Comparison of ENCODE assay signal across 19 mouse cellular contexts in the genomic region with DNA sequence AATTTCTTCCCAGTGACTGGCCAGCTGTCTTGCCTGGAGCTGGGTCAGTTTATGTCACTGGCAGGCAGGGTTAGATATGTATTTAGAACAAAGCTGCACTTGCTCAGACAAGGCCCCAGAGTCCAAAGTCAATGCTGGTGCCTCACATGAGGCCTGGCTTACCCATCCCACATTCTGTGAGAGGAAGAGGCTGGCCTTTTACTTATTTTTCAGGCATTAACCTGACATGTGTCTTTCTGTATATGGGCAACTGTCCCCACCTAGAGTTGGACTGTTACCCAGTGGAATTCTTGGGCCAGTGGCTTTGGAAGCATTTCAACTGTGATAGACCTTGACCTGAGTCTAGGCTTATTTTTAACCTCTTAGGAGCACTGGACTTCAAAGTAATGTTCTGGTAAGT. TPM values are rescaled to one million over a fixed set of nuclear protein-coding genes. Genes with fewer than 3 reads are reported as not detected.
DNase-seq lines count a peak whose midpoint lies in the region; ATAC-seq and TF ChIP-seq lines count a peak whose summit lies in the region.
"Had no signal": no experiment of that assay in that cellular context is flagged by ENCODE, and none has a peak within 500 bp of the region (broad histone marks: within the 10 kb centered on the region; RNA-seq: fewer than 3 reads in every experiment).

No protein-coding gene starts in this region.

- TF ChIP-seq CTCF in hindbrain, postnatal 0 days (IDR thresholded peaks at IDR 0.05; ENCODE audit: low read depth): no peak

- no peaks in the 10 kb centered on the region for H3K9me3 ChIP-seq in hindbrain, embryonic 10.5 days
- H3K9me3 ChIP-seq in hindbrain, postnatal 0 days (ENCODE audit: low read length): no peaks in the 10 kb centered on the region
- H3K9me3 ChIP-seq in kidney, embryonic 16.5 days (ENCODE audit: low read length): no peaks in the 10 kb centered on the region
- H3K9me3 ChIP-seq in forebrain, embryonic 16.5 days (ENCODE audit: control insufficient read depth, low read length): no peaks in the 10 kb centered on the region
- H3K9me3 ChIP-seq: embryonic facial prominence, embryonic 15.5 days; forebrain, embryonic 15.5 days; neural tube, embryonic 15.5 days had no signal

- no peak overlapping the region for H3K9ac ChIP-seq in hindbrain, postnatal 0 days (replicated peaks; ENCODE audit: low read length)
- no peak overlapping the region for H3K9ac ChIP-seq in kidney, embryonic 16.5 days (replicated peaks; ENCODE audit: low read length)
- H3K9ac ChIP-seq in forebrain, embryonic 16.5 days (replicated peaks; ENCODE audit: low read depth, low read length): no peak overlapping the region
- H3K9ac ChIP-seq: embryonic facial prominence, embryonic 15.5 days; forebrain, embryonic 15.5 days; lung, embryonic 14.5 days; neural tube, embryonic 15.5 days had no signal

- peaks cover 34% of the 10 kb centered on the region for H3K27me3 ChIP-seq in hindbrain, embryonic 10.5 days (ENCODE audit: insufficient read depth, poor library complexity, severe bottlenecking)
- no peaks in the 10 kb centered on the region for H3K27me3 ChIP-seq in hindbrain, postnatal 0 days (ENCODE audit: insufficient read depth, low read length)
- no peaks in the 10 kb centered on the region; the same call in 1 of the 2 replicates for H3K27me3 ChIP-seq in kidney, embryonic 16.5 days (ENCODE audit: insufficient read depth, low read length)
- no peaks in the 10 kb centered on the region for H3K27me3 ChIP-seq in forebrain, embryonic 16.5 days (replicated peaks; ENCODE audit: control insufficient read depth, insufficient read depth, low read length)
- H3K27me3 ChIP-seq: embryonic facial prominence, embryonic 15.5 days; forebrain, embryonic 15.5 days had no signal

- peak; percentile 37 for DNase-seq in adrenal gland, postnatal 10 days
- DNase-seq in adrenal gland, postnatal 25 days: no peak
- no peak for DNase-seq in hindbrain, embryonic 10.5 days (ENCODE audit: low spot score)
- DNase-seq in hindbrain, postnatal 0 days (ENCODE audit: low spot score): no peak
- DNase-seq in adipocyte (ENCODE audit: low spot score): peak; percentile 71
- DNase-seq in urinary bladder, postnatal 25 days (ENCODE audit: low spot score): no peak
- DNase-seq: cerebellum, postnatal 14 days; gastrocnemius, postnatal 14 days; lung, embryonic 14.5 days; right cerebral cortex, postnatal 14 days had no signal

- H3K4me2 ChIP-seq in hindbrain, postnatal 0 days (ENCODE audit: low read depth, low read length): no peak overlapping the region
- no peak overlapping the region for H3K4me2 ChIP-seq in kidney, embryonic 16.5 days (replicated peaks; ENCODE audit: low read depth, low read length)
- no peak overlapping the region for H3K4me2 ChIP-seq in forebrain, embryonic 16.5 days (ENCODE audit: low read length)
- H3K4me2 ChIP-seq: embryonic facial prominence, embryonic 15.5 days; forebrain, embryonic 15.5 days; lung, embryonic 14.5 days; neural tube, embryonic 15.5 days had no signal

- H3K4me1 ChIP-seq in hindbrain, embryonic 10.5 days (replicated peaks): peaks cover 31% of the 10 kb centered on the region
- no peaks in the 10 kb centered on the region for H3K4me1 ChIP-seq in hindbrain, postnatal 0 days (ENCODE audit: insufficient read depth, low read length)
- H3K4me1 ChIP-seq in kidney, embryonic 16.5 days (ENCODE audit: insufficient read depth, low read length): peaks cover 49% of the 10 kb centered on the region
- peaks cover 16% of the 10 kb centered on the region for H3K4me1 ChIP-seq in forebrain, embryonic 16.5 days (replicated peaks; ENCODE audit: control insufficient read depth, insufficient read depth, low read length)
- H3K4me1 ChIP-seq: embryonic facial prominence, embryonic 15.5 days had no signal

- H3K4me3 ChIP-seq in hindbrain, embryonic 10.5 days: no peak overlapping the region
- H3K4me3 ChIP-seq in hindbrain, postnatal 0 days (ENCODE audit: low read length): no peak overlapping the region
- H3K4me3 ChIP-seq in kidney, embryonic 16.5 days (ENCODE audit: low read length): no peak overlapping the region
- H3K4me3 ChIP-seq in forebrain, embryonic 16.5 days (replicated peaks; ENCODE audit: low read length): no peak overlapping the region
- H3K4me3 ChIP-seq: embryonic facial prominence, embryonic 15.5 days; forebrain, embryonic 15.5 days; neural tube, embryonic 15.5 days had no signal

- H3K36me3 ChIP-seq in hindbrain, embryonic 10.5 days: no peaks in the 10 kb centered on the region
- no peaks in the 10 kb centered on the region for H3K36me3 ChIP-seq in hindbrain, postnatal 0 days (ENCODE audit: insufficient read depth, low read length)
- no peaks in the 10 kb centered on the region for H3K36me3 ChIP-seq in kidney, embryonic 16.5 days (ENCODE audit: insufficient read depth, low read length)
- H3K36me3 ChIP-seq in forebrain, embryonic 16.5 days (ENCODE audit: control insufficient read depth, insufficient read depth): no peaks in the 10 kb centered on the region
- H3K36me3 ChIP-seq: embryonic facial prominence, embryonic 15.5 days; forebrain, embryonic 15.5 days; neural tube, embryonic 15.5 days had no signal

- peak overlapping the region; percentile 4; the same call in 1 of the 2 replicates for H3K27ac ChIP-seq in hindbrain, embryonic 10.5 days
- H3K27ac ChIP-seq in hindbrain, postnatal 0 days: no peak overlapping the region
- peak overlapping the region; percentile 83 for H3K27ac ChIP-seq in kidney, embryonic 16.5 days (ENCODE audit: low read length)
- H3K27ac ChIP-seq in forebrain, embryonic 16.5 days (ENCODE audit: low read length): no peak overlapping the region
- H3K27ac ChIP-seq: embryonic facial prominence, embryonic 15.5 days; forebrain, embryonic 15.5 days; neural tube, embryonic 15.5 days had no signal

- ATAC-seq in hindbrain, postnatal 0 days: no peak
- peak; percentile 49 for ATAC-seq in kidney, embryonic 16.5 days (ENCODE audit: low FRiP score, low TSS enrichment)
- no peak for ATAC-seq in forebrain, embryonic 16.5 days
- ATAC-seq: forebrain, embryonic 15.5 days had no signal

RNA-seq across cellular contexts. Expression of gene Fam107a, which starts 9.1 kb away (rescaled TPM):
- total RNA-seq in adrenal gland, postnatal 10 days (2021): 1 to 10 TPM; 2.0 to 5.2 TPM
- total RNA-seq in adrenal gland, postnatal 25 days (2021): 1.6 and 2.9 TPM in 2 replicates
- polyA plus RNA-seq in hindbrain, embryonic 10.5 days (2016; fragmentation: Nextera tagmentation; extraction: Ambion mirVana): 0.24 and 0.78 TPM in 2 replicates
- total RNA-seq in hindbrain, postnatal 0 days (2014; rRNA removed): 8.8 and 11.4 TPM in 2 replicates
- polyA plus RNA-seq in hindbrain, postnatal 0 days (2015; fragmentation: Nextera tagmentation; extraction: Ambion mirVana): 0.80 and 0.83 TPM in 2 replicates
- 7.8 TPM in 2 replicates for polyA plus RNA-seq in kidney, embryonic 16.5 days (2015; fragmentation: Nextera tagmentation; extraction: Ambion mirVana)
- polyA plus RNA-seq in forebrain, embryonic 16.5 days (2015; fragmentation: Nextera tagmentation; extraction: Ambion mirVana): 0.54 and 0.73 TPM in 2 replicates

RNA-seq across cellular contexts. Expression of gene Oit1, which starts 51.6 kb away (rescaled TPM):
- not detected for total RNA-seq in adrenal gland, postnatal 10 days (2021)
- not detected in 2 replicates for total RNA-seq in adrenal gland, postnatal 25 days (2021)
- 0.21 TPM in 1 of 2 replicates, not detected in the other for polyA plus RNA-seq in hindbrain, embryonic 10.5 days (2016; fragmentation: Nextera tagmentation; extraction: Ambion mirVana)
- not detected in 2 replicates for total RNA-seq in hindbrain, postnatal 0 days (2014; rRNA removed)
- polyA plus RNA-seq in hindbrain, postnatal 0 days (2015; fragmentation: Nextera tagmentation; extraction: Ambion mirVana): 0.15 TPM in 1 of 2 replicates, not detected in the other
- polyA plus RNA-seq in kidney, embryonic 16.5 days (2015; fragmentation: Nextera tagmentation; extraction: Ambion mirVana): 1.8 and 2.0 TPM in 2 replicates
- not detected in 2 replicates for polyA plus RNA-seq in forebrain, embryonic 16.5 days (2015; fragmentation: Nextera tagmentation; extraction: Ambion mirVana)
- total RNA-seq: gastrocnemius, postnatal 14 days; heart, postnatal 14 days; layer of hippocampus, adult 18-20 months; left cerebral cortex, postnatal 14 days; megakaryocyte, adult 5-6 weeks had no signal
- polyA plus RNA-seq: forebrain, embryonic 15.5 days; neural tube, embryonic 15.5 days had no signal

Comparison
In these comparisons a context has a peak if more than half of its experiments do, and no peak if none do; other contexts are left out.
1. DNase-seq: peak in adrenal gland, postnatal 10 days (single experiment) and adipocyte (single experiment); none in adrenal gland, postnatal 25 days (single experiment), hindbrain, embryonic 10.5 days (single experiment), hindbrain, postnatal 0 days (single experiment) and urinary bladder, postnatal 25 days (single experiment).
2. H3K27ac ChIP-seq: peak in hindbrain, embryonic 10.5 days (single experiment) and kidney, embryonic 16.5 days (single experiment); none in hindbrain, postnatal 0 days (single experiment) and forebrain, embryonic 16.5 days (single experiment).